Mouse (Mus musculus) testis, postnatal 10 days (tissue): Measurements from ENCODE around the gene Klri2.
"Not testable (repeated sequence)": the region's sequence is repeated elsewhere in the genome, so short reads cannot be mapped to it uniquely, and the experiment has no call there.

ENCODE experiments used
- DNase-seq: peaks from one replicate; pipeline ENCODE4 v3.0.0; 2021; ENCODE audit warnings: low spot score

Gene Klri2

GRCm38 (mm10) chr6:129740069-129740721 lies at the start of gene Klri2:
Klri2 (minus strand) TSS chr6:129740484.
- no peak for DNase-seq

- DNase-seq, result not testable (repeated sequence)
Observed at GRCm38 (mm10) chr6:129784170-129784569, 43.9 kb upstream of the Klri2 start, which contains the start of gene Gm156. Gm156 (minus strand) TSS chr6:129784270.

- no peak for DNase-seq
Observed at GRCm38 (mm10) chr6:129747654-129748032, 7.4 kb upstream of the Klri2 start.

- DNase-seq, result no peak
Observed at GRCm38 (mm10) chr6:129747016-129747653, 6.9 kb upstream of the Klri2 start.

GRCm38 (mm10) chr6:129746151-129746550 lies 5.9 kb upstream of the Klri2 start:
- no peak for DNase-seq

- no peak for DNase-seq
Observed at GRCm38 (mm10) chr6:129736414-129736813, 3.9 kb downstream of the Klri2 start.

- no peak for DNase-seq
Observed at GRCm38 (mm10) chr6:129727237-129727636, 13.0 kb downstream of the Klri2 start.

- no peak for DNase-seq
Observed at GRCm38 (mm10) chr6:129721390-129721789, 18.9 kb downstream of the Klri2 start.

- no peak for DNase-seq
Observed at GRCm38 (mm10) chr6:129720487-129720886, 19.8 kb downstream of the Klri2 start.

- no peak for DNase-seq
Observed at GRCm38 (mm10) chr6:129717032-129717431, 23.3 kb downstream of the Klri2 start, which contains the start of gene Klri1. Klri1 (minus strand) TSS chr6:129717132.

- no peak for DNase-seq
Observed at GRCm38 (mm10) chr6:129713566-129713965, 26.7 kb downstream of the Klri2 start.

- not testable (repeated sequence) for DNase-seq
Observed at GRCm38 (mm10) chr6:129691436-129691835, 48.8 kb downstream of the Klri2 start.

GRCm38 (mm10) chr6:129680379-129680778 lies 59.9 kb downstream of the Klri2 start:
- no peak for DNase-seq
